Mouse (Mus musculus) cortical plate, adult 2 months (tissue): Measurements from ENCODE around the gene Dap.

Experiments
- CTCF ChIP-seq: fragments of 200-500 bp; IDR thresholded peaks from 2 replicates; pipeline ENCODE4 v1.5.1; 2011; ENCODE audit warnings: mild to moderate bottlenecking, control low read depth, low read length; ENCODE audit not compliant: insufficient read depth; ENCODE audit errors: extremely low read depth
- POLR2A ChIP-seq: fragments of 200-500 bp; IDR thresholded peaks from 2 replicates; pipeline ENCODE4 v1.6.1; 2011; ENCODE audit warnings: mild to moderate bottlenecking, low read length, control low read depth; ENCODE audit not compliant: insufficient read depth; ENCODE audit errors: extremely low read depth

DNA sequence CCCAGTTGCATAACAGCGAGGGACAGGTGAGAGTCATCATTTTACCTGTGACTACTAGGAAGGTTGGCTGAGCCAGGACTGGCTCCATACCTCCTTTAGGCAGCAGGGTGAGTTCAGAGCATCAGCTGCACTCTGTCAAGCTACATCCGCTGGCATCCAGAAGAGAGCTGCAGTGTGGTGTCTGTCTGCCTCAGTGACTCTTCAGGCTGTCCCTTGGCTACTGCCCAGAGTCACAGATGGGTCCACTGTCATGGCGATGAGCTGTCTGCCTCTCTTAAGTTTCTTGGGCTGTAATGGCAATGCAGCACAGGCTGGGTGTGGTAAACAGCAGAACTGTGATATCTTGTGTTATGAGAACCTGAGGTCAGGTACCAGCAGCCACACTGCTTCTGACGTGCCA, 16.1 kb downstream of the Dap start:
- TF ChIP-seq CTCF = no peak
- TF ChIP-seq POLR2A = no peak
